Mouse (Mus musculus) cerebellum, adult 2 months (tissue): ENCODE measurements around the gene Ttbk1.

Experiments
- CTCF ChIP-seq: fragments of 200-500 bp; IDR thresholded peaks from 2 replicates; pipeline ENCODE4 v1.5.1; 2011; ENCODE audit warnings: low read depth, mild to moderate bottlenecking, control low read depth, low read length, moderate library complexity, borderline replicate concordance; ENCODE audit not compliant: insufficient read depth
- POLR2A ChIP-seq: fragments of 200-500 bp; IDR thresholded peaks from 2 replicates; pipeline ENCODE4 v1.6.1; 2011; ENCODE audit warnings: low read length, control low read depth, borderline replicate concordance; ENCODE audit not compliant: insufficient read depth

- TF ChIP-seq POLR2A, result no peak
- no peak for TF ChIP-seq CTCF
Observed at GRCm38 (mm10) chr17:46497956-46498355, 10.5 kb upstream of the Ttbk1 start.
